Mouse (Mus musculus) hindbrain, embryonic 14.5 days (tissue): ENCODE measurements around the gene Ddias. TPM values are rescaled to one million over a fixed set of nuclear protein-coding genes. Genes with fewer than 3 reads are reported as not detected.

Experiments
- ATAC-seq: fragments of 200-750 bp; cut with Nextera tagmentation; 2 replicates; pipeline ENCODE4 v1.8.0; 2017; ENCODE audit warnings: moderate number of reproducible peaks, mild to moderate bottlenecking, moderate TSS enrichment, moderate library complexity; ENCODE audit not compliant: low FRiP score
- DNase-seq: peaks from one replicate; pipeline ENCODE4 v3.0.0-alpha.2; 2015; ENCODE audit warnings: low spot score
- H3K27ac ChIP-seq: fragments of 300-500 bp; sonication (generic); 2 replicates; pipeline ENCODE4 v1.5.1; 2014; ENCODE audit warnings: mild to moderate bottlenecking, moderate library complexity
- H3K27me3 ChIP-seq: fragments of 300-500 bp; sonication (generic); 2 replicates; pipeline ENCODE4 v1.6.1; 2014; ENCODE audit warnings: mild to moderate bottlenecking, low read length, mixed read lengths; ENCODE audit not compliant: control insufficient read depth, insufficient read depth
- H3K36me3 ChIP-seq: fragments of 300-500 bp; sonication (generic); replicated peaks from 2 replicates; pipeline ENCODE4 v1.6.1; 2014; ENCODE audit not compliant: control insufficient read depth, insufficient read depth
- H3K4me1 ChIP-seq: fragments of 300-500 bp; sonication (generic); replicated peaks from 2 replicates; pipeline ENCODE4 v1.6.1; 2014; ENCODE audit warnings: antibody characterized with exemption, low read length, mixed read lengths; ENCODE audit not compliant: control insufficient read depth, insufficient read depth
- H3K4me2 ChIP-seq: fragments of 300-500 bp; sonication (generic); replicated peaks from 2 replicates; pipeline ENCODE4 v1.6.1; 2014; ENCODE audit warnings: mild to moderate bottlenecking, moderate library complexity
- H3K4me3 ChIP-seq: fragments of 300-500 bp; sonication (generic); replicated peaks from 2 replicates; pipeline ENCODE4 v1.5.1; 2014; ENCODE audit warnings: mild to moderate bottlenecking, low read length
- H3K9ac ChIP-seq: fragments of 300-500 bp; sonication (generic); 2 replicates; pipeline ENCODE4 v1.6.1; 2014
- H3K9me3 ChIP-seq: fragments of 300-500 bp; sonication (generic); 2 replicates; pipeline ENCODE4 v1.6.1; 2016; ENCODE audit warnings: low read length; ENCODE audit not compliant: control insufficient read depth
- WGBS: fragments of 180-500 bp; shearing (Covaris S2); extraction: QIAGEN DNeasy Blood & Tissue Kit; methylation state at CpG from one replicate; pipeline ENCODE4 v1.1.7; 2014; 5-methylcytosine and 5-hydroxymethylcytosine counted together
- polyA plus RNA-seq: library from polyadenylated mRNA; unstranded; fragments of >200 nt; fragmentation: Nextera tagmentation; extraction: Ambion mirVana; gene quantifications from 2 replicates; pipeline ENCODE4 v1.2.1, GENCODE M21; 2014

The Ddias gene
- polyA plus RNA-seq, 1 experiment from 2014 or later = 5.0 TPM

GRCm38 (mm10) chr7:92817242-92817641 is 56.8 kb downstream of the Ddias start:
- H3K9me3 ChIP-seq = no peaks in the 10 kb centered on the region
- H3K27me3 ChIP-seq = no peaks in the 10 kb centered on the region
- WGBS = 90% methylated on average over 2 of the region's 2 CpGs

GRCm38 (mm10) chr7:92811667-92812279 is 62.3 kb downstream of the Ddias start:
- WGBS = 60% methylated on average over 7 of the region's 7 CpGs

More at GRCm38 (mm10) chr7:92817242-92817641, 56.8 kb downstream of the Ddias start:
- no peak for DNase-seq
- Histone ChIP-seq H3K27ac (no peak overlapping the region), H3K4me3 (no peak overlapping the region), H3K36me3 (no peaks in the 10 kb centered on the region), H3K9ac (no peak overlapping the region), H3K4me2 (no peak overlapping the region), H3K4me1 (no peaks in the 10 kb centered on the region)
- no peak for ATAC-seq

More at GRCm38 (mm10) chr7:92811667-92812279, 62.3 kb downstream of the Ddias start:
- Histone ChIP-seq H3K9ac (no peak overlapping the region), H3K27ac (no peak overlapping the region), H3K27me3 (no peaks in the 10 kb centered on the region), H3K4me2 (no peak overlapping the region), H3K4me3 (no peak overlapping the region), H3K4me1 (0 out of 2 replicates have a peak, but pooled peaks cover 2% of the 10 kb centered on the region), H3K9me3 (no peaks in the 10 kb centered on the region), H3K36me3 (no peaks in the 10 kb centered on the region)
- ATAC-seq = peak; percentile 68; the same call in 1 of the 2 replicates
- peak; percentile 35 for DNase-seq

Other genes starting within 250 kb of the Ddias start
- 17.1 and 21.0 TPM in 2 replicates for gene Ankrd42, start 237.1 kb downstream of the Ddias start, polyA plus RNA-seq
- 15.8 and 18.0 TPM in 2 replicates for gene Pcf11, start 204.3 kb downstream of the Ddias start, polyA plus RNA-seq
- gene Rab30, start 132.6 kb downstream of the Ddias start, polyA plus RNA-seq = 24.2 and 29.6 TPM in 2 replicates
- 20.3 and 21.1 TPM in 2 replicates for gene Prcp, start 223 bp upstream of the Ddias start, polyA plus RNA-seq
- 53.0 and 56.4 TPM in 2 replicates for gene Fam181b, start 205.6 kb upstream of the Ddias start, polyA plus RNA-seq